Mouse (Mus musculus): ENCODE measurements around the gene 9530077C05Rik. TPM values are rescaled to one million over a fixed set of nuclear protein-coding genes. Genes with fewer than 3 reads are reported as not detected.
"Not testable (repeated sequence)": the region's sequence is repeated elsewhere in the genome, so short reads cannot be mapped to it uniquely, and the experiment has no call there.

Gene 9530077C05Rik
- polyA plus RNA-seq, 1 experiment from 2014 or later = 3.0 TPM

- 78% methylated on average over 3 of the region's 3 CpGs for WGBS (ENCODE audit: insufficient replicate concordance)
Observed at GRCm38 (mm10) chr9:22405414-22405813, 5.9 kb upstream of the 9530077C05Rik start.

DNA sequence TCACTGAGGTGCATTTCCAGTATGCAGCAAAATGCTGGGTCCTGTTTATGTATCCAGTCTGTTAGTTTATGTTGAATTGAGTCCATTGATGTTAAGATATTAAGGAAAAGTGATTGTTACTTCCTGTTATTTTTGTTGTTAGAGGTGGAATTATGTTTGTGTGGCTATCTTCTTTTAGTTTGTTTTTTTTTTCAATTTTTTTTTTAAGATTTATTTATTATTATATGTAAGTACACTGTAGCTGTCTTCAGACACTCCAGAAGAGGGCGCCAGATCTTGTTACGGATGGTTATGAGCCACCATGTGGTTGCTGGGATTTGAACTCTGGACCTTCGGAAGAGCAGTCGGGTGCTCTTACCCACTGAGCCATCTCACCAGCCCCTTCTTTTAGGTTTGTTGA is 3.7 kb upstream of the 9530077C05Rik start:
- H3K9me3 ChIP-seq (replicated peaks; ENCODE audit: control insufficient read depth, low read length); H3K27ac ChIP-seq (ENCODE audit: low read depth, low read length); H3K36me3 ChIP-seq (ENCODE audit: control insufficient read depth, insufficient read depth, low read length); H3K4me3 ChIP-seq (ENCODE audit: low read depth, low read length); H3K27me3 ChIP-seq (ENCODE audit: control insufficient read depth, insufficient read depth, low read length); ATAC-seq (replicated peaks; ENCODE audit: insufficient number of reproducible peaks, low FRiP score, low TSS enrichment); H3K9ac ChIP-seq (ENCODE audit: low read depth, low read length); H3K4me1 ChIP-seq (ENCODE audit: control insufficient read depth, insufficient read depth, low read length); H3K4me2 ChIP-seq: not testable (repeated sequence)
- 61% methylated on average over 3 of the region's 4 CpGs for WGBS (ENCODE audit: insufficient replicate concordance)

More at GRCm38 (mm10) chr9:22405414-22405813, 5.9 kb upstream of the 9530077C05Rik start:
- Histone ChIP-seq H3K4me2 (no peak overlapping the region), H3K4me1 (ENCODE audit: control insufficient read depth, insufficient read depth, low read length) (no peaks in the 10 kb centered on the region), H3K27ac (ENCODE audit: low read depth, low read length) (no peak overlapping the region), H3K9me3 (replicated peaks; ENCODE audit: control insufficient read depth, low read length) (no peaks in the 10 kb centered on the region), H3K4me3 (ENCODE audit: low read depth, low read length) (no peak overlapping the region), H3K36me3 (ENCODE audit: control insufficient read depth, insufficient read depth, low read length) (no peaks in the 10 kb centered on the region), H3K27me3 (ENCODE audit: control insufficient read depth, insufficient read depth, low read length) (no peaks in the 10 kb centered on the region), H3K9ac (ENCODE audit: low read depth, low read length) (no peak overlapping the region)
- ATAC-seq (replicated peaks; ENCODE audit: insufficient number of reproducible peaks, low FRiP score, low TSS enrichment) = no peak

- not testable (repeated sequence) for ATAC-seq (replicated peaks; ENCODE audit: insufficient number of reproducible peaks, low FRiP score, low TSS enrichment); H3K4me2 ChIP-seq; H3K36me3 ChIP-seq (ENCODE audit: control insufficient read depth, insufficient read depth, low read length); H3K27me3 ChIP-seq (ENCODE audit: control insufficient read depth, insufficient read depth, low read length); H3K4me1 ChIP-seq (ENCODE audit: control insufficient read depth, insufficient read depth, low read length); H3K4me3 ChIP-seq (ENCODE audit: low read depth, low read length); H3K9ac ChIP-seq (ENCODE audit: low read depth, low read length); H3K27ac ChIP-seq (ENCODE audit: low read depth, low read length); H3K9me3 ChIP-seq (replicated peaks; ENCODE audit: control insufficient read depth, low read length)
- 14% methylated on average over 4 of the region's 4 CpGs for WGBS (ENCODE audit: insufficient replicate concordance)
Observed at GRCm38 (mm10) chr9:22408344-22408743, 3.0 kb upstream of the 9530077C05Rik start.

- 73% methylated on average over 7 of the region's 7 CpGs for whole genome bisulfite sequencing (ENCODE audit: insufficient replicate concordance)
- no peak for ATAC-seq (replicated peaks; ENCODE audit: insufficient number of reproducible peaks, low FRiP score, low TSS enrichment)
- Histone ChIP-seq H3K4me2 (no peak overlapping the region), H3K9me3 (replicated peaks; ENCODE audit: control insufficient read depth, low read length) (no peaks in the 10 kb centered on the region), H3K36me3 (ENCODE audit: control insufficient read depth, insufficient read depth, low read length) (no peaks in the 10 kb centered on the region), H3K4me1 (ENCODE audit: control insufficient read depth, insufficient read depth, low read length) (peaks cover 3% of the 10 kb centered on the region; the same call in 1 of the 2 replicates), H3K27me3 (ENCODE audit: control insufficient read depth, insufficient read depth, low read length) (no peaks in the 10 kb centered on the region), H3K9ac (ENCODE audit: low read depth, low read length) (no peak overlapping the region), H3K4me3 (ENCODE audit: low read depth, low read length) (no peak overlapping the region), H3K27ac (ENCODE audit: low read depth, low read length) (no peak overlapping the region)
Observed at GRCm38 (mm10) chr9:22409501-22409900, 1.8 kb upstream of the 9530077C05Rik start.

GRCm38 (mm10) chr9:22416187-22416586 is 4.9 kb downstream of the 9530077C05Rik start:
- no peak overlapping the region for H3K27ac ChIP-seq (ENCODE audit: low read depth, low read length)
- no peak overlapping the region for H3K4me3 ChIP-seq (ENCODE audit: low read depth, low read length)
- no peaks in the 10 kb centered on the region for H3K36me3 ChIP-seq (ENCODE audit: control insufficient read depth, insufficient read depth, low read length)
- H3K9ac ChIP-seq (ENCODE audit: low read depth, low read length) = no peak overlapping the region
- H3K4me1 ChIP-seq (ENCODE audit: control insufficient read depth, insufficient read depth, low read length) = peaks cover 3% of the 10 kb centered on the region; the same call in 1 of the 2 replicates
- WGBS (ENCODE audit: insufficient replicate concordance) = 53% methylated on average over 3 of the region's 3 CpGs
- no peaks in the 10 kb centered on the region for H3K9me3 ChIP-seq (replicated peaks; ENCODE audit: control insufficient read depth, low read length)
- H3K27me3 ChIP-seq (ENCODE audit: control insufficient read depth, insufficient read depth, low read length) = no peaks in the 10 kb centered on the region
- no peak for ATAC-seq (replicated peaks; ENCODE audit: insufficient number of reproducible peaks, low FRiP score, low TSS enrichment)
- no peak overlapping the region for H3K4me2 ChIP-seq

DNA sequence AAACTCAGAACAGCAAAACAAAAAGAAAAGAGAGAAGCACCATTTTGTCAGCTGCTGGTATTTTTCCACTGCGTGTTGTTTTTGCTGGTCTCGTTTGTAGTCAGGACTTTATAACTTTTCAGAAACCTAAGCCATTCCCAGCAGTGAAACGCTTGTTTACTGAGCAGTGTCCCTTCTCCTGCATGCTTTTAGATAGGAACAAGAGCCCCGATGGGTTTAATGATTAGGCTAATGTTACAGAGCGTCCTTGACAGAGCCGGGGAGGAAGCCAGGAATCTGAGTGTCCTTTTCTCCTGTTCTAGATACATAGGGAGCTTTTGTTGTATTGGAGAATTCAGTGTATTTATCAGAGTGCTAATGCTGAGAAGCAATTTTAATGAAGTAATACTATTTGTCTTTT is 6.2 kb downstream of the 9530077C05Rik start:
- no peaks in the 10 kb centered on the region for H3K4me1 ChIP-seq (ENCODE audit: control insufficient read depth, insufficient read depth, low read length)
- H3K4me2 ChIP-seq = no peak overlapping the region
- H3K9me3 ChIP-seq (replicated peaks; ENCODE audit: control insufficient read depth, low read length) = no peaks in the 10 kb centered on the region
- no peak overlapping the region for H3K4me3 ChIP-seq (ENCODE audit: low read depth, low read length)
- H3K36me3 ChIP-seq (ENCODE audit: control insufficient read depth, insufficient read depth, low read length) = no peaks in the 10 kb centered on the region
- WGBS (ENCODE audit: insufficient replicate concordance) = 51% methylated on average over 6 of the region's 6 CpGs
- no peak overlapping the region for H3K9ac ChIP-seq (ENCODE audit: low read depth, low read length)
- no peaks in the 10 kb centered on the region for H3K27me3 ChIP-seq (ENCODE audit: control insufficient read depth, insufficient read depth, low read length)
- no peak for ATAC-seq (replicated peaks; ENCODE audit: insufficient number of reproducible peaks, low FRiP score, low TSS enrichment)
- no peak overlapping the region for H3K27ac ChIP-seq (ENCODE audit: low read depth, low read length)

GRCm38 (mm10) chr9:22419877-22420276 is 8.6 kb downstream of the 9530077C05Rik start:
- Histone ChIP-seq H3K9ac (ENCODE audit: low read depth, low read length) (no peak overlapping the region), H3K4me2 (no peak overlapping the region), H3K27me3 (ENCODE audit: control insufficient read depth, insufficient read depth, low read length) (no peaks in the 10 kb centered on the region), H3K9me3 (replicated peaks; ENCODE audit: control insufficient read depth, low read length) (no peaks in the 10 kb centered on the region), H3K4me1 (ENCODE audit: control insufficient read depth, insufficient read depth, low read length) (peaks cover 14% of the 10 kb centered on the region), H3K27ac (ENCODE audit: low read depth, low read length) (no peak overlapping the region), H3K36me3 (ENCODE audit: control insufficient read depth, insufficient read depth, low read length) (no peaks in the 10 kb centered on the region), H3K4me3 (ENCODE audit: low read depth, low read length) (no peak overlapping the region)
- WGBS (ENCODE audit: insufficient replicate concordance) = 81% methylated on average over 3 of the region's 3 CpGs
- no peak for ATAC-seq (replicated peaks; ENCODE audit: insufficient number of reproducible peaks, low FRiP score, low TSS enrichment)

DNA sequence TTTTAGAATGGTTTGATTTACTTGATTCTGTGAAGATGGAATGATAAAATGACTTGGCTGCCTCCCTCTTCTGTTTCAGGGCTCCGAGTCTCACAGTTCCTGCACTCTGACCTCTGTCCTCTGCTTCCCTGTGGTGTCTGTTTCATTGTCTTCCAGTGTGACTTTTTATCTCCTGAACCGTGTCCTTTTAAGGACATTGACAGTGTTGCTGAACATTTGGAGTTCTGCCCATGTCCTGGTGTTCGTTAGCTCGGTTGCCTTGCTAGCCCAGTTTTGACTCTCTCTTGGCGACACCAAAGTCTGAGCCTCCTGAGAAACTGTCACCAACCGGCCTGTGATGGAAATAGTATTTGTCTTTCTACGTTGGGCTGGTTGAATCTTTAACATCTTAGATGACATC is 9.2 kb downstream of the 9530077C05Rik start:
- 41% methylated on average over 7 of the region's 7 CpGs for WGBS (ENCODE audit: insufficient replicate concordance)
- Histone ChIP-seq H3K27me3 (ENCODE audit: control insufficient read depth, insufficient read depth, low read length) (no peaks in the 10 kb centered on the region), H3K9me3 (replicated peaks; ENCODE audit: control insufficient read depth, low read length) (no peaks in the 10 kb centered on the region), H3K4me2 (no peak overlapping the region), H3K9ac (ENCODE audit: low read depth, low read length) (no peak overlapping the region), H3K4me3 (ENCODE audit: low read depth, low read length) (no peak overlapping the region), H3K4me1 (ENCODE audit: control insufficient read depth, insufficient read depth, low read length) (peaks cover 14% of the 10 kb centered on the region), H3K27ac (ENCODE audit: low read depth, low read length) (no peak overlapping the region), H3K36me3 (ENCODE audit: control insufficient read depth, insufficient read depth, low read length) (no peaks in the 10 kb centered on the region)
- no peak for ATAC-seq (replicated peaks; ENCODE audit: insufficient number of reproducible peaks, low FRiP score, low TSS enrichment)

GRCm38 (mm10) chr9:22422559-22422958 is 11.2 kb downstream of the 9530077C05Rik start:
- no peaks in the 10 kb centered on the region for H3K9me3 ChIP-seq (replicated peaks; ENCODE audit: control insufficient read depth, low read length)
- H3K4me2 ChIP-seq = no peak overlapping the region
- peaks cover 14% of the 10 kb centered on the region for H3K4me1 ChIP-seq (ENCODE audit: control insufficient read depth, insufficient read depth, low read length)
- H3K9ac ChIP-seq (ENCODE audit: low read depth, low read length) = no peak overlapping the region
- no peaks in the 10 kb centered on the region for H3K36me3 ChIP-seq (ENCODE audit: control insufficient read depth, insufficient read depth, low read length)
- H3K27ac ChIP-seq (ENCODE audit: low read depth, low read length) = no peak overlapping the region
- WGBS (ENCODE audit: insufficient replicate concordance) = 41% methylated on average over 1 of the region's 1 CpGs
- no peak overlapping the region for H3K4me3 ChIP-seq (ENCODE audit: low read depth, low read length)
- ATAC-seq (replicated peaks; ENCODE audit: insufficient number of reproducible peaks, low FRiP score, low TSS enrichment) = no peak
- H3K27me3 ChIP-seq (ENCODE audit: control insufficient read depth, insufficient read depth, low read length) = no peaks in the 10 kb centered on the region

Measured in heart, embryonic 11.5 days (tissue).